Mouse (Mus musculus) MEL (cell line): ENCODE measurements around the gene Zfp819. TPM values are rescaled to one million over a fixed set of nuclear protein-coding genes. Genes with fewer than 3 reads are reported as not detected.

Source experiments
- DNase-seq: peaks from one replicate; pipeline ENCODE4 v3.0.0; 2011; ENCODE audit warnings: low read depth, low spot score
- H3K27ac ChIP-seq: 2 replicates; pipeline ENCODE4 v1.5.1; 2012; ENCODE audit warnings: low read depth, mild to moderate bottlenecking, control low read depth, low read length, moderate library complexity; ENCODE audit not compliant: control insufficient read depth
- H3K27me3 ChIP-seq, 2 experiments: fragments of 150-350 bp in 1 of 2; sonication (generic) in 1 of 2; 2 replicates each; pipeline ENCODE4 v1.6.1; 2012; ENCODE audit warnings: low read length in 2 of 2, mild to moderate bottlenecking in 2 of 2, improper control_type of control experiment in 1 of 2, moderate library complexity in 1 of 2; ENCODE audit not compliant: insufficient read depth in 2 of 2, control insufficient read depth in 1 of 2
- H3K36me3 ChIP-seq, 2 experiments: 2 replicates each; pipeline ENCODE4 v1.6.1; 2012 to 2014; ENCODE audit warnings: low read length in 2 of 2, improper control_type of control experiment in 1 of 2, inconsistent platforms in 1 of 2, mild to moderate bottlenecking in 1 of 2; ENCODE audit not compliant: insufficient read depth in 2 of 2, control insufficient read depth in 1 of 2
- H3K4me1 ChIP-seq, 2 experiments: fragments of 150-350 bp in 1 of 2; sonication (generic) in 1 of 2; 2 replicates each; pipeline ENCODE4 v1.6.1; 2012; ENCODE audit warnings: low read length in 2 of 2, improper control_type of control experiment in 1 of 2, mild to moderate bottlenecking in 1 of 2; ENCODE audit not compliant: insufficient read depth in 2 of 2, control insufficient read depth in 1 of 2
- H3K4me3 ChIP-seq, 2 experiments: fragments of 150-350 bp in 1 of 2; sonication (generic) in 1 of 2; 2 replicates each; pipeline ENCODE4 v1.5.1; 2012; ENCODE audit warnings: low read depth in 2 of 2, low read length in 2 of 2, mild to moderate bottlenecking in 2 of 2, moderate library complexity in 2 of 2, control low read depth in 1 of 2, improper control_type of control experiment in 1 of 2; ENCODE audit not compliant: control insufficient read depth in 1 of 2, insufficient read depth in 1 of 2
- H3K79me2 ChIP-seq: 2 replicates; pipeline ENCODE4 v1.6.1; 2012; ENCODE audit warnings: mild to moderate bottlenecking, low read length, moderate library complexity; ENCODE audit not compliant: control insufficient read depth, poor library complexity, insufficient read depth
- H3K9ac ChIP-seq: 2 replicates; pipeline ENCODE4 v1.6.1; 2012; ENCODE audit warnings: low read depth, mild to moderate bottlenecking, control low read depth, low read length, moderate library complexity; ENCODE audit not compliant: control insufficient read depth, poor library complexity, severe bottlenecking
- H3K9me3 ChIP-seq: fragments of 150-350 bp; sonication (generic); replicated peaks from 2 replicates; pipeline ENCODE4 v1.6.1; 2012; ENCODE audit warnings: mild to moderate bottlenecking, low read length, improper control_type of control experiment, moderate library complexity; ENCODE audit not compliant: insufficient read depth
- CTCF ChIP-seq, 3 experiments: IDR thresholded peaks in 2 of 3; conservative IDR thresholded peaks in 1 of 3; 2 replicates each; pipeline ENCODE4 v1.5.1; 2011 to 2012; ENCODE audit warnings: low read length in 3 of 3, low read depth in 2 of 3, mild to moderate bottlenecking in 2 of 3, improper control_type of control experiment in 1 of 3, inconsistent platforms in 1 of 3, mixed read lengths in 1 of 3, moderate library complexity in 1 of 3; ENCODE audit not compliant: control insufficient read depth in 1 of 3, insufficient read depth in 1 of 3, poor library complexity in 1 of 3, severe bottlenecking in 1 of 3
- E2F4 ChIP-seq: IDR thresholded peaks from 2 replicates; pipeline ENCODE4 v1.6.1; 2011; ENCODE audit warnings: low read depth, low read length, improper control_type of control experiment, borderline replicate concordance
- ELF1 ChIP-seq: IDR thresholded peaks from 2 replicates; pipeline ENCODE4 v1.6.1; 2014; ENCODE audit warnings: low read depth, mild to moderate bottlenecking, inconsistent platforms, low read length, improper control_type of control experiment, moderate library complexity
- EP300 ChIP-seq, 2 experiments: IDR thresholded peaks; 2 replicates each; pipeline ENCODE4 v1.6.1; 2011; ENCODE audit warnings: improper control_type of control experiment in 2 of 2, low read length in 2 of 2, low read depth in 1 of 2, mild to moderate bottlenecking in 1 of 2
- ETS1 ChIP-seq: IDR thresholded peaks from 2 replicates; pipeline ENCODE4 v1.6.1; 2012; ENCODE audit warnings: low read depth, mild to moderate bottlenecking, inconsistent platforms, low read length, improper control_type of control experiment, moderate library complexity
- GABPA ChIP-seq: IDR thresholded peaks from 2 replicates; pipeline ENCODE4 v1.6.1; 2012; ENCODE audit warnings: low read depth, mild to moderate bottlenecking, inconsistent platforms, low read length, improper control_type of control experiment, moderate library complexity
- JUND ChIP-seq: IDR thresholded peaks from 2 replicates; pipeline ENCODE4 v1.6.1; 2011; ENCODE audit warnings: low read depth, mild to moderate bottlenecking, improper control_type of control experiment, low read length
- KAT2A ChIP-seq: conservative IDR thresholded peaks from 2 replicates; pipeline ENCODE4 v1.6.1; 2012; ENCODE audit warnings: low read depth, low read length, improper control_type of control experiment, inconsistent platforms
- MAX ChIP-seq: IDR thresholded peaks from 2 replicates; pipeline ENCODE4 v1.6.1; 2011; ENCODE audit warnings: low read length, improper control_type of control experiment
- MAZ ChIP-seq: IDR thresholded peaks from 2 replicates; pipeline ENCODE4 v1.6.1; 2012; ENCODE audit warnings: low read depth, mild to moderate bottlenecking, inconsistent platforms, low read length, improper control_type of control experiment
- MXI1 ChIP-seq: IDR thresholded peaks from 2 replicates; pipeline ENCODE4 v1.6.1; 2011; ENCODE audit warnings: mild to moderate bottlenecking, low read depth, low read length, improper control_type of control experiment
- NELFE ChIP-seq: IDR thresholded peaks from 2 replicates; pipeline ENCODE4 v1.6.1; 2011; ENCODE audit warnings: low read depth, low read length, improper control_type of control experiment
- NRF1 ChIP-seq: IDR thresholded peaks from 2 replicates; pipeline ENCODE4 v1.6.1; 2014; ENCODE audit warnings: low read depth, mild to moderate bottlenecking, inconsistent platforms, low read length, improper control_type of control experiment, moderate library complexity; ENCODE audit not compliant: poor library complexity, insufficient read depth, severe bottlenecking
- POLR2A ChIP-seq, 2 experiments: IDR thresholded peaks; 2 replicates each; pipeline ENCODE4 v1.6.1; 2011 to 2012; ENCODE audit warnings: low read length in 2 of 2, mild to moderate bottlenecking in 2 of 2, control low read depth in 1 of 2, improper control_type of control experiment in 1 of 2, low read depth in 1 of 2, moderate library complexity in 1 of 2; ENCODE audit not compliant: control insufficient read depth in 1 of 2, insufficient read depth in 1 of 2, poor library complexity in 1 of 2
- POLR2AphosphoS5 ChIP-seq: IDR thresholded peaks from 2 replicates; pipeline ENCODE4 v1.6.1; 2012; ENCODE audit warnings: low read depth, borderline replicate concordance, mild to moderate bottlenecking, inconsistent platforms, low read length, moderate library complexity, mixed read lengths
- RCOR1 ChIP-seq: IDR thresholded peaks from 2 replicates; pipeline ENCODE4 v1.6.1; 2012; ENCODE audit warnings: low read depth, mild to moderate bottlenecking, inconsistent platforms, low read length, improper control_type of control experiment
- SIN3A ChIP-seq: IDR thresholded peaks from 2 replicates; pipeline ENCODE4 v1.6.1; 2012; ENCODE audit warnings: low read length, improper control_type of control experiment, inconsistent platforms
- TAL1 ChIP-seq: IDR thresholded peaks from 2 replicates; pipeline ENCODE4 v1.6.1; 2012; ENCODE audit warnings: mild to moderate bottlenecking, inconsistent platforms, low read length, moderate library complexity, mixed read lengths
- TBP ChIP-seq: IDR thresholded peaks from 2 replicates; pipeline ENCODE4 v1.8.0; 2011; ENCODE audit warnings: low read depth, low read length, improper control_type of control experiment
- UBTF ChIP-seq: IDR thresholded peaks from 2 replicates; pipeline ENCODE4 v1.6.1; 2012; ENCODE audit warnings: low read depth, mild to moderate bottlenecking, inconsistent platforms, low read length, improper control_type of control experiment, moderate library complexity, borderline replicate concordance; ENCODE audit not compliant: insufficient read depth
- USF2 ChIP-seq, 2 experiments: IDR thresholded peaks; 2 replicates each; pipeline ENCODE4 v1.6.1; 2011 to 2012; ENCODE audit warnings: improper control_type of control experiment in 2 of 2, low read length in 2 of 2, borderline replicate concordance in 1 of 2, inconsistent platforms in 1 of 2, low read depth in 1 of 2, mild to moderate bottlenecking in 1 of 2; ENCODE audit not compliant: insufficient read depth in 1 of 2
- ZC3H11A ChIP-seq: IDR thresholded peaks from 2 replicates; pipeline ENCODE4 v1.6.1; 2012; ENCODE audit warnings: low read depth, mild to moderate bottlenecking, inconsistent platforms, low read length, improper control_type of control experiment
- ZKSCAN1 ChIP-seq: IDR thresholded peaks from 2 replicates; pipeline ENCODE4 v1.6.1; 2012; ENCODE audit warnings: low read depth, mild to moderate bottlenecking, inconsistent platforms, low read length, improper control_type of control experiment, moderate library complexity
- ZNF384 ChIP-seq: IDR thresholded peaks from 2 replicates; pipeline ENCODE4 v1.6.1; 2012; ENCODE audit warnings: low read depth, mild to moderate bottlenecking, inconsistent platforms, low read length, improper control_type of control experiment
- polyA plus RNA-seq, 2 experiments: library from polyadenylated mRNA; stranded (reverse) in 1 of 2; unstranded in 1 of 2; fragments of >175 nt in 1 of 2; fragments of >200 nt in 1 of 2; gene quantifications; 2 replicates each; pipeline versions ENCODE4 v1.2.1 to v1.2.4; 2012; ENCODE audit warnings: low replicate concordance in 2 of 2, low read depth in 1 of 2; ENCODE audit not compliant: insufficient read length in 2 of 2, insufficient read depth in 1 of 2, missing spikeins in 1 of 2
- total RNA-seq: library from RNA; depleted of rRNA; stranded (reverse); fragments of 300-350 nt; gene quantifications from 2 replicates; pipeline ENCODE4 v1.2.3, GENCODE M21; 2012

Zfp819 gene
- total and polyA plus RNA-seq, 3 experiments, result 0.06 TPM; not detected in 2

DNA sequence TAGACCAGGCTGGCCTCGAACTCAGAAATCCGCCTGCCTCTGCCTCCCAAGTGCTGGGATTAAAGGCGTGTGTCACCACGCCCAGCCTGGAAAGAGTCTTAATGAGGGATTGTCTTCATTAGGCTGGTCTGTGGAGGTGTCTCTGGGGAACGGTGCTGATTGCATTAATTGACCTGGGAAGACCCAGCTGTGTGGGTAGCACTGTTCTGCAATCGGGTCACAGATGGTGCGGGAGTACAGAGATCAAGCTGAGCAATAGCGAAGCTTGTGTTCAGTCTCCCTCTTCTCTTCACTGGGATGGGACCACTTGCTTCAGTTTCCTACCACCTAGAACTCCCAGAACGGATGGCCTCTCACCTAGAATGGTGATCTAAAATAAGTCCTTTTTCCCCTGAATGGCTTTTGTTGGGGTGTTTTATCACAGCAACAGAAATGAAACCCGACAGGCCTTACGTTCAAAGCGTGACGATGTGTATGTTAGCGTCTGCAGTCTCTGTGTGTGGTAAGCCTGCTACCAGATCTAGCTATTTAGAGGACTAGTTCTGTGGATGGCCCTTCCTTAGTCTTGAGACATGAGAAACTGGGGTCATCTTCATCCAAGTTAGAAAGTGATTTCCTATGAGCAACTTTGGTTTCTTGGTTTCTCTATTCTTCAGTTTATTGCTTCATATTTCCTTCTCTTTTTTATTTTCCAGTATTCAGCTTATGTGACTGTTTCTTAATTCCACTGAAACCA lies 7.0 kb downstream of the Zfp819 start:
- Histone ChIP-seq H3K36me3 (no peaks in the 10 kb centered on the region), H3K79me2 (no peaks in the 10 kb centered on the region), H3K4me3 (no peak overlapping the region), H3K9ac (no peak overlapping the region), H3K9me3 (no peaks in the 10 kb centered on the region), H3K27me3 (no peaks in the 10 kb centered on the region), H3K27ac (no peak overlapping the region)
- no peak for DNase-seq
- no peak for TF ChIP-seq ZC3H11A
- TF ChIP-seq GABPA, result no peak
- TF ChIP-seq MAX, result no peak
- TF ChIP-seq, all 39 proteins: peak for 0
- no peaks in the 10 kb centered on the region for H3K4me1 ChIP-seq

DNA sequence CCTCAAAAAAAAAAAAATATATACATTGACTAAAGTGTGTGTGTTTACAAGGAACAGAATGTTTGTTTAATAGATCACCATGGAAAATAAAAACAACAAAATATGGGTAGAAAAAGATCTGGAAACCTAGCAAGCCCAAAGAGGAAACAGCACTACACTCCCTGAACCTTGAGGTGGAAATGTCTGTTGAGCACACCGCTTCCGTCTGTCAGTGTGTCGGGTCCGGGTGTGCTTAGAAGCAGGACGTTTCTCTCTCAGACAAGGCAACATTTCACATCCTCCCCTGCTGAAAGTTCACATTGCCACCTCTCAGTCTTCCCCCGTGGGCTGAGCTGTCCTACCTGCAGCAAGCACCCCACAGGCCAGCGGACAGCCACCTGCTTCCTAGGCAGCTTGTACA lies 16.0 kb downstream of the Zfp819 start:
- no peak overlapping the region for H3K9ac ChIP-seq
- no peak overlapping the region for H3K4me3 ChIP-seq
- no peak for DNase-seq
- H3K9me3 ChIP-seq, result no peaks in the 10 kb centered on the region
- no peaks in the 10 kb centered on the region for H3K27me3 ChIP-seq
- TF ChIP-seq MAZ (no peak), USF2 (IDR thresholded peaks at IDR 0.05; ENCODE audit: borderline replicate concordance in 1 of 2, insufficient read depth in 1 of 2, low read depth in 1 of 2, low read length in 2 of 2) (no peak), RCOR1 (no peak), POLR2AphosphoS5 (no peak), NRF1 (no peak), UBTF (no peak), TBP (no peak)
- no peaks in the 10 kb centered on the region for H3K79me2 ChIP-seq
- no peak overlapping the region for H3K27ac ChIP-seq
- H3K4me1 ChIP-seq, result no peaks in the 10 kb centered on the region
- H3K36me3 ChIP-seq, result no peaks in the 10 kb centered on the region

DNA sequence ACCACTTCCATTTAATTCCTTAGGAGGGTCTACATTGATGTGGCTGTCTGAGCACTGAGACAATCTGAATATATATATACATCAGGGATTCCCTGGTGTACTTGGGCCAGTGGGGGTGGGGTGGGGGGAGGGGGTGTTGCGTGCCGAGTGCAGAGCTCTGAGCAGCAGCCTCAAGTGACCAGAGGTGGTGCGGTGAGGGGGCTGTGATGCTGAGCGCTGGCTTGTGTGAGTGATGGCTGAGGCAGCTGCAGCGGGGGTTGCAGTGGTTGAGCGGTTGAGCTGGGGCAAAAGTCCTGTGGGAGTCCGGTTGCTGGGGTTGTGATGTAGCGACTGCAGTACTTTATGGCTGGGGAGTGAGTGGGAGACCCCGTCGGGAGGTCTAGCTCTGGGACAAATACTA lies 16.9 kb downstream of the Zfp819 start:
- TF ChIP-seq TAL1 (no peak), MAX (no peak), RCOR1 (no peak), JUND (no peak), MXI1 (no peak), ELF1 (no peak), NELFE (no peak), SIN3A (no peak), ETS1 (no peak), CTCF (IDR thresholded peaks at IDR 0.05 in 2 of 3, conservative IDR thresholded peaks at IDR 0.05 in 1 of 3; ENCODE audit: control insufficient read depth in 1 of 3, insufficient read depth in 1 of 3, low read depth in 2 of 3, low read length in 3 of 3, poor library complexity in 1 of 3, severe bottlenecking in 1 of 3) (no peak), KAT2A (no peak), ZC3H11A (no peak), ZNF384 (no peak), E2F4 (no peak), ZKSCAN1 (no peak), EP300 (IDR thresholded peaks at IDR 0.05; ENCODE audit: low read depth in 1 of 2, low read length in 2 of 2) (no peak), USF2 (IDR thresholded peaks at IDR 0.05; ENCODE audit: borderline replicate concordance in 1 of 2, insufficient read depth in 1 of 2, low read depth in 1 of 2, low read length in 2 of 2) (no peak), POLR2A (IDR thresholded peaks at IDR 0.05; ENCODE audit: control insufficient read depth in 1 of 2, insufficient read depth in 1 of 2, low read depth in 1 of 2, low read length in 2 of 2, poor library complexity in 1 of 2) (no peak)

More for the DNA sequence above, 16.9 kb downstream of the Zfp819 start:
- Histone ChIP-seq H3K79me2 (no peaks in the 10 kb centered on the region), H3K4me1 (no peaks in the 10 kb centered on the region), H3K9me3 (no peaks in the 10 kb centered on the region), H3K27ac (no peak overlapping the region), H3K36me3 (no peaks in the 10 kb centered on the region), H3K4me3 (no peak overlapping the region), H3K27me3 (no peaks in the 10 kb centered on the region), H3K9ac (no peak overlapping the region)
- DNase-seq, result no peak
